Mouse (Mus musculus): ENCODE data around the gene Cds2. TPM values are rescaled to one million over a fixed set of nuclear protein-coding genes. Genes with fewer than 3 reads are reported as not detected.
"Not testable (repeated sequence)": the region's sequence is repeated elsewhere in the genome, so short reads cannot be mapped to it uniquely, and the experiment has no call there.

Gene Cds2
- polyA plus RNA-seq, 1 experiment, result 30.3 TPM

DNA sequence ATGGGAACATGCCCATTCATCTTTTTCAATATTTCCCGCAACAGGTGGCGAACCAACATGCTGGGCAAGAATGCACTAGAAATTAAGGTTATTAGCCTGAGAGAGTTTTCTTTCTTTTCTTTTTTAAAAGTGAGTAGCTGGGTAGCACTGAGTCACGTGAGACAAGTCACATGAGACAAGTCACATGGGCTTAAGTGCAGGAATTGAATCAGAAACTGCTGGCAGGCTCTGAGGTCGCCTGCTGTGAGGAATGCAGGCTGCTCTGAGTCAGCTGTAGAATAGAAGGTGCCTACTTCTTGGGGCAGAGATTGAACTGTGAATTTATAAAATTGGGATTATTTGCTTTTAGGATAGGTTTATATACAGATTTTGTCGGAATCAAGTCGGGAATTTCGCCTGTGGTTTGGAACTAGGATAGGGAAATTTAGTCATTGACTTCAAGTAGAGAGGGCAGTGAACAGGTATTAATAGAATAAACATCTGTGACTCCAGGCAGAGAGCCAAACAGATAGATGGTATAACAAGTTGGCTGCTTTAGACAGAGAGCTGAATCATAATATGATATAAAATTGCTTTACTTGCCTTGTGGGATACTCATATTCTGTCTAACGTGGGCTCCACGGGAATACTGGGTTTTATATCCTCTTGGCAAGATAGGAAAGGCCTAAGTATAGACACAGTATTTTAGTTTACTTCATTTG lies 23.6 kb downstream of the Cds2 start:
- Histone ChIP-seq H3K4me2 (ENCODE audit: low read depth) (peak overlapping the region; percentile 51), H3K36me3 (ENCODE audit: control insufficient read depth, insufficient read depth) (no peaks in the 10 kb centered on the region), H3K27me3 (ENCODE audit: control insufficient read depth, insufficient read depth, insufficient read length) (no peaks in the 10 kb centered on the region), H3K79me2 (ENCODE audit: control insufficient read depth, insufficient read depth) (peaks cover 40% of the 10 kb centered on the region), H3ac (ENCODE audit: control insufficient read depth, insufficient read length) (no peak overlapping the region), H3K4me3 (no peak overlapping the region)
- no peak for TF ChIP-seq E2F4 (IDR thresholded peaks at IDR 0.05; ENCODE audit: insufficient read depth)
- peak in 1 of 3 experiments; percentile 74 for TF ChIP-seq MYOG (IDR thresholded peaks at IDR 0.05; ENCODE audit: control insufficient read depth in 1 of 3, insufficient read depth in 1 of 3, insufficient read length in 2 of 3, low read depth in 2 of 3)
- peak; percentile 100 for TF ChIP-seq USF1 (IDR thresholded peaks at IDR 0.05; ENCODE audit: low read depth)
- no peak for TF ChIP-seq REST (IDR thresholded peaks at IDR 0.05; ENCODE audit: insufficient read depth, insufficient read length)
- TF ChIP-seq MYOD1 (IDR thresholded peaks at IDR 0.05; ENCODE audit: control insufficient read depth in 1 of 3, insufficient read length in 2 of 3, low read depth in 2 of 3), result peak in 1 of 3 experiments; percentile 11

DNA sequence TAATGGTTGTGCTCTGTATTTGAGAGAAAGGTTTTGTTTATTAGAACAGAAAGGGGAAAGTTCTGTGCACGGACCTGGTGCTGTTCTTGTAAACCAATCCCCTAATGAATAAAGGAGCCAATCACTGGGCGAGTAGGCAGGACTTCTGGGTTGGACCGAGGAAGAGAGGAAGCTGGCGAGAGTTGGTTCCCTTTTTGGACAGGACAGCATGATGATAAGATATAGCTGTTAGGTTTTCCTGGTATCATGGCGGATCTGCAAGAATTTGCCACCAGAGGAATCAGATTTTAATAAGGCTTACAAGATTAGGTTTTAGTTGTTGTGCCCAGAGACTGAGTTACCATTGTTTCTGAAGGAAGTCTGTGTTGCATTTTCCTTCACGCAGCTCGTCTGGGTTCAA lies 26.3 kb downstream of the Cds2 start:
- peaks cover 24% of the 10 kb centered on the region for H3K79me2 ChIP-seq (ENCODE audit: control insufficient read depth, insufficient read depth)
- not testable (repeated sequence) for H3K4me2 ChIP-seq (ENCODE audit: low read depth); H3ac ChIP-seq (ENCODE audit: control insufficient read depth, insufficient read length); H3K4me3 ChIP-seq; H3K27me3 ChIP-seq (ENCODE audit: control insufficient read depth, insufficient read depth, insufficient read length); H3K36me3 ChIP-seq (ENCODE audit: control insufficient read depth, insufficient read depth)

- peaks cover 18% of the 10 kb centered on the region for H3K79me2 ChIP-seq (ENCODE audit: control insufficient read depth, insufficient read depth)
- no peak overlapping the region for H3K4me3 ChIP-seq
- H3ac ChIP-seq (ENCODE audit: control insufficient read depth, insufficient read length), result no peak overlapping the region
- H3K36me3 ChIP-seq (ENCODE audit: control insufficient read depth, insufficient read depth), result peaks cover 12% of the 10 kb centered on the region
- peak overlapping the region; percentile 40 for H3K4me2 ChIP-seq (ENCODE audit: low read depth)
- no peaks in the 10 kb centered on the region for H3K27me3 ChIP-seq (ENCODE audit: control insufficient read depth, insufficient read depth, insufficient read length)
- TF ChIP-seq POLR2A (IDR thresholded peaks at IDR 0.05; ENCODE audit: insufficient read length, low read depth) (no peak), MYOG (IDR thresholded peaks at IDR 0.05; ENCODE audit: control insufficient read depth in 1 of 3, insufficient read depth in 1 of 3, insufficient read length in 2 of 3, low read depth in 2 of 3) (peak in 2 of 3 experiments; percentile 69 to 71), TCF12 (IDR thresholded peaks at IDR 0.05; ENCODE audit: insufficient read depth, poor library complexity, severe bottlenecking) (no peak), SRF (IDR thresholded peaks at IDR 0.05; ENCODE audit: control insufficient read depth, insufficient read length, low read depth) (no peak), POLR2AphosphoS2 (IDR thresholded peaks at IDR 0.05; ENCODE audit: insufficient read length, low read depth) (no peak), MYOD1 (IDR thresholded peaks at IDR 0.05; ENCODE audit: control insufficient read depth in 1 of 3, insufficient read length in 2 of 3, low read depth in 2 of 3) (peak in 2 of 3 experiments; percentile 34 to 82), REST (IDR thresholded peaks at IDR 0.05; ENCODE audit: insufficient read depth, insufficient read length) (no peak), TCF3 (IDR thresholded peaks at IDR 0.05; ENCODE audit: insufficient read length, low read depth) (no peak)
Measured at GRCm38 (mm10) chr2:132290808-132291207, 27.9 kb downstream of the Cds2 start.

GRCm38 (mm10) chr2:132291265-132291664 lies 28.3 kb downstream of the Cds2 start:
- peaks cover 18% of the 10 kb centered on the region for H3K79me2 ChIP-seq (ENCODE audit: control insufficient read depth, insufficient read depth)
- peak in 2 of 3 experiments; percentile 22 to 53 for TF ChIP-seq MYOD1 (IDR thresholded peaks at IDR 0.05; ENCODE audit: control insufficient read depth in 1 of 3, insufficient read length in 2 of 3, low read depth in 2 of 3)
- no peak for TF ChIP-seq TCF12 (IDR thresholded peaks at IDR 0.05; ENCODE audit: insufficient read depth, poor library complexity, severe bottlenecking)
- TF ChIP-seq MYOG (IDR thresholded peaks at IDR 0.05; ENCODE audit: control insufficient read depth in 1 of 3, insufficient read depth in 1 of 3, insufficient read length in 2 of 3, low read depth in 2 of 3), result peak in 2 of 3 experiments; percentile 30 to 40
- H3K4me3 ChIP-seq, result no peak overlapping the region

DNA sequence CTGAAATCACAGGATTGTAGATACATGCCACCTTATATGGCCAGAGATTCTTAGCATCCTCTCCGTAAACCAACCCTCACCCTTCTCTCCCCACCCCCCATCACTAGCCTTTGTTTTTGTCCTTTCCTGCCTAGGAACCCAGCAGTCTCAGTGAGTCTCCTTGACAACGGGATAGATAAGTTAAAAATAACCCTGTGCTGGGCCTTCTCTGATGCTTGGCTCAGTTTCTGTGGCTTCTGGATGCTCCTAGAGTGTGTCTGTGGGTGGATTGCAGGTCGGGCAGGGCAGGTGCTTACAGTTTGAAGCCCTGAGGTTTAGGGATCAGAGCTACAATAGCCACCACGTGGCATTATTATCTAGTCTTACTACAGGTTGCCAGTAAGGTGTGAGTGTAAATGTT lies 29.1 kb downstream of the Cds2 start:
- peaks cover 18% of the 10 kb centered on the region for H3K79me2 ChIP-seq (ENCODE audit: control insufficient read depth, insufficient read depth)
- H3K36me3 ChIP-seq (ENCODE audit: control insufficient read depth, insufficient read depth), result peaks cover 17% of the 10 kb centered on the region
- H3K4me3 ChIP-seq, result no peak overlapping the region
- no peaks in the 10 kb centered on the region for H3K27me3 ChIP-seq (ENCODE audit: control insufficient read depth, insufficient read depth, insufficient read length)
- TF ChIP-seq CEBPB (IDR thresholded peaks at IDR 0.05; ENCODE audit: insufficient read depth, poor library complexity, severe bottlenecking) (no peak), POLR2AphosphoS2 (IDR thresholded peaks at IDR 0.05; ENCODE audit: insufficient read length, low read depth) (no peak), REST (IDR thresholded peaks at IDR 0.05; ENCODE audit: insufficient read depth, insufficient read length) (no peak), MYOG (IDR thresholded peaks at IDR 0.05; ENCODE audit: control insufficient read depth in 1 of 3, insufficient read depth in 1 of 3, insufficient read length in 2 of 3, low read depth in 2 of 3) (no peak), MYOD1 (IDR thresholded peaks at IDR 0.05; ENCODE audit: control insufficient read depth in 1 of 3, insufficient read length in 2 of 3, low read depth in 2 of 3) (peak in 1 of 3 experiments; percentile 46), TCF12 (IDR thresholded peaks at IDR 0.05; ENCODE audit: insufficient read depth, poor library complexity, severe bottlenecking) (no peak), SRF (IDR thresholded peaks at IDR 0.05; ENCODE audit: control insufficient read depth, insufficient read length, low read depth) (no peak), TCF3 (IDR thresholded peaks at IDR 0.05; ENCODE audit: insufficient read length, low read depth) (no peak)
- H3K4me2 ChIP-seq (ENCODE audit: low read depth), result no peak overlapping the region
- no peak overlapping the region for H3ac ChIP-seq (ENCODE audit: control insufficient read depth, insufficient read length)

More at GRCm38 (mm10) chr2:132291265-132291664, 28.3 kb downstream of the Cds2 start:
- Histone ChIP-seq H3ac (ENCODE audit: control insufficient read depth, insufficient read length) (no peak overlapping the region), H3K4me2 (ENCODE audit: low read depth) (peak overlapping the region; percentile 40), H3K27me3 (ENCODE audit: control insufficient read depth, insufficient read depth, insufficient read length) (no peaks in the 10 kb centered on the region), H3K36me3 (ENCODE audit: control insufficient read depth, insufficient read depth) (peaks cover 16% of the 10 kb centered on the region)
